Mouse (Mus musculus) liver, adult 2 months (tissue): ENCODE measurements around the gene Pde2a. TPM values are rescaled to one million over a fixed set of nuclear protein-coding genes. Genes with fewer than 3 reads are reported as not detected.

Experiments
- DNase-seq: peaks from one replicate; pipeline ENCODE4 v3.0.0-alpha.2; 2011; ENCODE audit warnings: low read depth, low spot score; ENCODE audit errors: extremely low read depth
- H3K27ac ChIP-seq: fragments of 200-500 bp; replicated peaks from 2 replicates; pipeline ENCODE4 v1.5.1; 2012; ENCODE audit warnings: low read depth, mild to moderate bottlenecking, control low read depth, inconsistent platforms, low read length; ENCODE audit not compliant: insufficient read depth
- H3K27me3 ChIP-seq: fragments of 200-500 bp; 2 replicates; pipeline ENCODE4 v1.6.1; 2012; ENCODE audit warnings: mild to moderate bottlenecking, moderate library complexity, low read length, inconsistent platforms; ENCODE audit not compliant: control insufficient read depth, insufficient read depth
- H3K36me3 ChIP-seq: fragments of 200-500 bp; 2 replicates; pipeline ENCODE4 v1.6.1; 2012; ENCODE audit warnings: low read length, inconsistent platforms; ENCODE audit not compliant: control insufficient read depth, insufficient read depth
- H3K4me1 ChIP-seq: fragments of 200-500 bp; 2 replicates; pipeline ENCODE4 v1.6.1; 2011; ENCODE audit warnings: low read length; ENCODE audit not compliant: control insufficient read depth, insufficient read depth
- H3K4me3 ChIP-seq: fragments of 200-500 bp; 2 replicates; pipeline ENCODE4 v1.5.1; 2011; ENCODE audit warnings: low read depth, mild to moderate bottlenecking, control low read depth, low read length, moderate library complexity; ENCODE audit not compliant: insufficient read depth
- H3K79me2 ChIP-seq: fragments of 200-500 bp; 2 replicates; pipeline ENCODE4 v1.6.1; 2012; ENCODE audit warnings: inconsistent platforms, mild to moderate bottlenecking, low read length, moderate library complexity; ENCODE audit not compliant: control insufficient read depth, insufficient read depth
- H3K9ac ChIP-seq: fragments of 200-500 bp; 2 replicates; pipeline ENCODE4 v1.6.1; 2012; ENCODE audit warnings: low read depth, mild to moderate bottlenecking, control low read depth, inconsistent platforms, low read length
- CTCF ChIP-seq: fragments of 200-500 bp; IDR thresholded peaks from 2 replicates; pipeline ENCODE4 v1.5.1; 2011; ENCODE audit warnings: low read depth, low read length, control low read depth
- POLR2A ChIP-seq: fragments of 200-500 bp; IDR thresholded peaks from 2 replicates; pipeline ENCODE4 v1.6.1; 2011; ENCODE audit warnings: low read length, control low read depth; ENCODE audit not compliant: insufficient read depth; ENCODE audit errors: extremely low read depth
- WGBS: fragments of 180-500 bp; shearing (Covaris S2); methylation state at CpG from one replicate; pipeline ENCODE4 v1.1.7; 2018; 5-methylcytosine and 5-hydroxymethylcytosine counted together
- polyA plus RNA-seq: library from polyadenylated mRNA; depleted of rRNA; stranded (reverse); fragments of >200 nt; gene quantifications from 2 replicates; pipeline ENCODE4 v1.2.3, GENCODE M21; 2012
- total RNA-seq: library from RNA; depleted of rRNA; stranded (reverse); fragments of >200 nt; gene quantifications from 2 replicates; pipeline ENCODE4 v1.2.3, GENCODE M21; 2014

Gene Pde2a
- total and polyA plus RNA-seq, 2 experiments = 7.7 to 11.4 TPM

DNA sequence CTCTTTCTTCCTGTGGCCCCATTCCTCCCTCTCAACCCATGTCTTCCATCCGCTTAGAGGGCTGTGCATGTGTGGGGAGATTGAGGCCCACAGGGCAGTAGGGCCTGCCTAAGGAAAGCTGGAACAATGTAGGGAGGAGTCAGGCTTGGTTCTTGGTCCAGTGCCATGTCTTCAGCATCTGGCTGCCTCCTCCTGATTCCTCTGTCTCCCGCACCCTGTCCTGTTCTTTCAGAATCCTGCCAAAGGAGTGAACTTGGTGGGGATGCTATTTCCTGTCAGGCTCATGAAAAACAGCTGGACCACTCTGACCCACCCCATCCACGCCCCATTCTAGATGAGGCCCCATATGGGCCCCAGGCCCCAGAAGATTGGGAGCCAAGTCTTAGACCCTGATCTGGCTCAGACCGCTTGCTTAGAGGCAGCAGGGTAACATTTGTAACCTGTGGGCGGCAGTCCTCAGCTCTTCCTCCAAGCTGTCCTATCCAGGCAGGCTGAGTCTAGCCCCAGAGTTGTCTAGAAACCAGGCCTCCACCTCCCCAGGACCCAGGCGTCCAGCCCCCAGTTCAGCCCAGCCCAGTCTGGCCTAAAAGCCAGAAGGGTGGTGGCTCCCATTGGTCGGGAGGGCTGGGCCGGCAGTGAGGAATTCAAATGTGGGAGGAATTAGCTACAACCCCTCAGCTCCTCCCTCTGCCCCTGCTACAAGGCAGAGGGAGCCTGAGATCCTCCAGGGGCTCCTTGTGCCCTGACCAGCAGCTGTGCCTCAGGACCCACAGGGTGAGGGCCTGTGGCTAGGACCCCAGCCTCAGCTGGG, 27.6 kb upstream of the Pde2a start:
- Histone ChIP-seq H3K9ac (no peak overlapping the region), H3K4me1 (no peaks in the 10 kb centered on the region), H3K4me3 (no peak overlapping the region), H3K27ac (no peak overlapping the region), H3K36me3 (peaks cover 30% of the 10 kb centered on the region; the same call in 1 of the 2 replicates), H3K79me2 (no peaks in the 10 kb centered on the region), H3K27me3 (no peaks in the 10 kb centered on the region)
- 80% methylated on average over 8 of the region's 8 CpGs for WGBS
- TF ChIP-seq CTCF = no peak
- no peak for TF ChIP-seq POLR2A
- no peak for DNase-seq

DNA sequence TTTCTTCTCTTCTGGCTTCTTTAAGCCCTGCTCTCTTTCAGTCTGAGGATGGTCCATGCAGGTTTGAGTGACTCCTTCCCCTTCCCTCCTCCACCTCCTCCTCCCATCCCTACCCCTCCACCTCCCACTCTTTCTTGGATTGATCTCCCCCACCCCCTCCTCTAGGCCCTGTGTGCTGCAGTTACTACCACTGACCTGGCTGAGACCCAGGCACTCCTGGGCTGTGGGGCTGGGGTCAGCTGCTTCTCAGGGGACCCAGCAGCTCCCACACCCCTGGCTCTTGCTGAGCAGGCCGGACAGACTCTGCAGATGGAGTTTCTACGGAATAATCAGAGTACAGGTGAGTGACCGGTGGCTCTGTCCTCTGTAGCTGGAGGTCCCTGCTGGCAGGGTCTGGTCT, 26.9 kb upstream of the Pde2a start:
- Histone ChIP-seq H3K36me3 (peaks cover 30% of the 10 kb centered on the region; the same call in 1 of the 2 replicates), H3K79me2 (no peaks in the 10 kb centered on the region), H3K27me3 (no peaks in the 10 kb centered on the region), H3K4me3 (no peak overlapping the region), H3K9ac (no peak overlapping the region), H3K4me1 (no peaks in the 10 kb centered on the region), H3K27ac (no peak overlapping the region)
- TF ChIP-seq POLR2A (no peak), CTCF (no peak)
- no peak for DNase-seq
- whole genome bisulfite sequencing = 89% methylated on average over 3 of the region's 3 CpGs

DNA sequence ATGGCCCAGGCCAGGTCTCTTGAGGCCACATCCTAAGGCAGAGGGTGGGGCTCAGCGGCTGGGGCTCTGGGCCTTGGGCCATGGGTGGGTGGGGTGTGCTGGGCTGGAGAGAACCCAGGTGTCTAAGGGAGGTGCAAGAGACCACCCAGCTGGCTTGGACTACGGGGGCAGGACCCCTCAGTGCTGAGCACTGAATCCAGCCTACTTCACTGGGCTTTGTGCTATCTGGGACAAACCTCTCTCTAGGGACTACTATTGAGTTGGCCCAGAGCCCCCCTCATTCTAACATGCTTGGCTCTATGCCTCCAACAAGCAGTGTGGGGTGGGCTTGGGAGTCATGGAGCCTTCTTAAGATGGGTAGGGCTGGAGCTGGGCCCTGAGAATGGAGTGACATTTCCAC, 26.0 kb upstream of the Pde2a start:
- H3K79me2 ChIP-seq = no peaks in the 10 kb centered on the region
- WGBS = 94% methylated on average over 2 of the region's 2 CpGs
- TF ChIP-seq CTCF (no peak), POLR2A (no peak)
- H3K9ac ChIP-seq = no peak overlapping the region
- no peak overlapping the region for H3K27ac ChIP-seq
- DNase-seq = no peak
- no peak overlapping the region for H3K4me3 ChIP-seq
- peaks cover 27% of the 10 kb centered on the region; the same call in 1 of the 2 replicates for H3K36me3 ChIP-seq
- no peaks in the 10 kb centered on the region for H3K27me3 ChIP-seq
- H3K4me1 ChIP-seq = no peaks in the 10 kb centered on the region

DNA sequence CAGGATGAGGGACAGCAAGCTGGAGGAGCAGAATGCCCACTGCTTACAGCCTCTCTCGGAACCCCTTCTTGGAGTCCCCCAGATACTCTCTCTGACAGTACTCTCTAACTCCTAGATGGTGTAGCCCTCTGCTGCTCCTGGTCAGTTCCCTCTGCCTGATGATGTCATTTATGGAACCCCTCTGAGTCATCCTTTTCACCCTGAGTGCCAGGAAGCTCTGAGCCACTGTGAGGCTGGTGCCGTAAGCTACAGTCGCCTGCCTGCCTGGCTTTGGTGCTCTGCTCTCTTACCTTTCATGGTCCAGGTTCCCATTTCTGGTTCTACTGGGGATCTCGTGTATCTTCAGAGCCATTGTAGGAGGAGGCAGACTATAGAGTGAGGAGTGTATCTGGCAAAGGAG, 24.3 kb upstream of the Pde2a start:
- no peak overlapping the region for H3K9ac ChIP-seq
- over 99% methylated on average over 4 of the region's 4 CpGs for WGBS
- no peaks in the 10 kb centered on the region for H3K27me3 ChIP-seq
- peaks cover 24% of the 10 kb centered on the region; the same call in 1 of the 2 replicates for H3K36me3 ChIP-seq
- H3K4me3 ChIP-seq = no peak overlapping the region
- H3K4me1 ChIP-seq = no peaks in the 10 kb centered on the region
- no peak for DNase-seq
- H3K79me2 ChIP-seq = no peaks in the 10 kb centered on the region
- no peak overlapping the region for H3K27ac ChIP-seq
- TF ChIP-seq CTCF (no peak), POLR2A (no peak)

DNA sequence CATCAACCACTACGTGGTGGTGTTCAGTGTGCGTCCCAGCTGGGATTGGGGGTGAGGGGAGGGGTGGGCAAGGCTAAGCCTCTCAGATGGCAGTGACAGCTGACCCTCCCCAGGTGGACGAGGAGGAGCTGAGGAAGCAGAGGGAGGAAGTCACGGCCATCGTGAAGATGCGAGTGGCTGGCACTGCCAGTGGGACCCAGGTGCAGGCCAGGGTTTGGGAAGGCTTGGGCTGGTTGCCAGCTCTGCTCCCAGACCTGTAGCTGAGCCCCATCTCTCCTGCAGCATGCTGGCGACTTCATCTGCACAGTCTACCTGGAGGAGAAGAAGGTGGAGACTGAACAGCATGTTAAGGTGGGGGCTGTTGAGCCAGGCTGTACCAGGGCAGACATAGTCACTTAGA, 20.0 kb upstream of the Pde2a start:
- TF ChIP-seq POLR2A (no peak), CTCF (no peak)
- Histone ChIP-seq H3K36me3 (peaks cover 31% of the 10 kb centered on the region), H3K4me3 (no peak overlapping the region), H3K27me3 (no peaks in the 10 kb centered on the region), H3K79me2 (no peaks in the 10 kb centered on the region), H3K4me1 (no peaks in the 10 kb centered on the region), H3K27ac (no peak overlapping the region), H3K9ac (no peak overlapping the region)
- DNase-seq = no peak
- WGBS = 90% methylated on average over 7 of the region's 7 CpGs

DNA sequence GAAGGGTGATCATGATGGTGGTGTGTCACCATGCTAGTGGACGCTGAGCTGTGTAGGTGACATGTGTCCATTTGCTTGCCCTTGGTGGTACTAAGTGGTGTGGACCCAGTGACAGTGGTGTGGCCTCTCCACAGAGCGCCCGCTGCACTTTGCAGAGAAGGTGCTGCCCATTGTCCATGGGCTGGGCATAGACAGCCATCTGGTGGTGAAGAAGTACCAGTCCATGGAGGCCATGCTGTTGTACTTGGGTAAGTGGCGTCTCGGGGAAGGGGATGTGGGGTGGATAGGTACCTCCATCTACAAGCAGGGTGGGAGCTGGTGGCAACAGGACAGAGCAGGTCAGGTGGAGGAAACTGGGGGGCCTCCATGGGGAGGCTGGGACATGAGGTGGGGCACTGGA, 17.7 kb upstream of the Pde2a start:
- Histone ChIP-seq H3K4me3 (no peak overlapping the region), H3K27me3 (no peaks in the 10 kb centered on the region), H3K79me2 (no peaks in the 10 kb centered on the region), H3K27ac (no peak overlapping the region), H3K4me1 (no peaks in the 10 kb centered on the region), H3K9ac (no peak overlapping the region), H3K36me3 (peaks cover 29% of the 10 kb centered on the region)
- no peak for DNase-seq
- 97% methylated on average over 5 of the region's 5 CpGs for WGBS
- TF ChIP-seq CTCF (peak; percentile 23; the same call in 1 of the 2 replicates), POLR2A (no peak)
